Mouse (Mus musculus): ENCODE measurements at regions not wholly inside any gene's neighbourhood (a gene's known extent, or its start where the extent isn't known, plus 50 kb on each side); places are given as distances from the start of the nearest gene placed in this dataset.

- no peak for DNase-seq (ENCODE audit: extremely low read depth, low read depth, low spot score)
These were observed 158.7 kb upstream of the Tmtc1 start for GRCm38 (mm10) chr6:148602894-148603293.

DNA sequence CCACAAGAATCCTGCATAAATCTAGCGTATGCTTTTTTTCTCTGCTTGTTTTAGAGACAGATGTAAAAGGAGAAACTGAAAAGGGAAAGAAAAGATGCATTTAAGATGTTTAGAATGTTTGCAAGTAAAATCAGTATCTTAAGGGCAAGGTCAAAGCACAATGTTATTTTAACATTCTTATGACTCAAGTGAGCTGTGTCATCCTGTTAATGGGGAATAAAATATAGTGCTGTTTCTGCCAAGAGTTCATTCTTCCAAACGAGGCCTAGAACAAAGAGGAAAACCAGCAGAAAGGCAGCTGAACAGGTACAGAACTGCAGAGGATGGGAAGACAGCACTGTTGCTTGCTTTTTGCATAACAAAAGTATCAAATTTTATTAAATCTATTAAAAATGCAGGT, 156.7 kb upstream of the Tmtc1 start:
- no peak for DNase-seq (ENCODE audit: extremely low read depth, low read depth, low spot score)

GRCm38 (mm10) chr6:148599473-148599872, 155.3 kb upstream of the Tmtc1 start:
- no peak for DNase-seq (ENCODE audit: extremely low read depth, low read depth, low spot score)

DNA sequence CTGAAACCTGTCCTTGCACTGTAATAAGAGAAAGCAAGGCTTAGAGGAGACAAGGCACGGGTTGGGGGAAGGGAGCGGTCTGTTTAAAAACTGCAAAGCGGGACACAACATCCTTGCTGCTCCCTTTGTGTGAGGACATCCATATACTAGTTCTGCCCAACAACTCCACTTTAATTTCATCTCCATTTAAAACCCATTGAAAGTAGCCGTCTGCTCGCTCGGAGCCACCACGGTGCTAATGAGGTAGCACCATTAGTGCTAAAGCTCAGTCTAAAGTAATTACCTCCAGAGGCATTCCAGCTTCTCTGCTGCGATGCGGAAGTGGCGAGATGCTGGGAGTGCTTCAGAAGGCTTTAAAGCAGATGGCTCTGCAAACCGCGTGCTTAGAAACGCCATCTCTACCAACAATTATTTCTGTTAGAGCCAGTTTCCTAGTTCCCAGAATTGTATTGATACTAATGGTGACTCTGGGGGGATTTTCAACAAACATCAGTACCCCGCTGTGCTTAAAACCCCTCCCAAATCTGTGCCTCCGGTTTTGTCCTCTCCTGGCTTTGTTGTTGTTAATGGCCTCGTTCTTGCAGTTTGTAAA, 154.7 kb upstream of the Tmtc1 start:
- DNase-seq (ENCODE audit: extremely low read depth, low read depth, low spot score) = no peak

- no peak for DNase-seq (ENCODE audit: extremely low read depth, low read depth, low spot score)
These were observed 151.0 kb upstream of the Tmtc1 start for GRCm38 (mm10) chr6:148595009-148595770.

- DNase-seq (ENCODE audit: extremely low read depth, low read depth, low spot score) = no peak
These were observed 144.8 kb upstream of the Tmtc1 start for GRCm38 (mm10) chr6:148588971-148589370.

DNA sequence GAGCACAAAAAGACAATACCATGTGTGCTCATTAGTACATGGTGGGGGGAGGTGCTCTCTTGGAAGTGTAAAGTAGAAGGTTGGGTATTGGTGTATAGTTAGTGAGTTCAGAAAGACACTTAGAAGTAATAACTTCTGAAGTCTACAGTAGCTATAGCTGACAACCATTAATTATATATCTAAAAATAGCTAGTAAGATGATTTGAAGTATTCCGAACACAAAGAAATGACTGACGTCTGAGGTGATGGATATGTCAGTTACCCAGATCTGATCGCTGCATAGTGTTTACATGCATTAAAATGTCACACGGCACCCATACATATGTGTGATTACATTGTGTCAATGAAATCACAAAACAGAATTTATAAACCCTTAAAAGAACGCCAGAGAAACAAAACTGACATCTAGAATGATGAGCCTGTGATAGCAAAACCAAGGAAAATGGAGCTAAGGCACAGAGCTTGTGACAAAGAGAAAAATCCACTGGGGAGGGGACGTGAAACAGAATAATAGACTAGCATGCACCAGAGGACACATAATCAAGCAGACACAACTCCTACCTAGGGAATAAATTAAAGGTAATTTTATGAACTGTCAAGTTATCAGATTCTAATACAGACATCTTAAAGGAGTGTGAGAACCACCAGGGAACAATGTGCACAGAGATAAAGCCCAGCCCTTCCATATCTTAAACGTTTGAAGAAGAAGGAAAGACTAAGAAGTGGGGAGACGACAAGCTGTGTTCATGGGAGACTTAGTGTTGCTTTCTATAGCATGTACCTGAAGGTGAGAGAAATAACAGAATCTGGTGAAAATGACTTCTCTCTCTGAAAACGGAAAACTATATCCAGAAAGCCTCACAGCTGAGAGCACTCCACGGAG, 142.5 kb upstream of the Tmtc1 start:
- DNase-seq (ENCODE audit: extremely low read depth, low read depth, low spot score) = no peak

- no peak for DNase-seq (ENCODE audit: extremely low read depth, low read depth, low spot score)
These were observed 139.9 kb upstream of the Tmtc1 start for GRCm38 (mm10) chr6:148584126-148584525.

DNA sequence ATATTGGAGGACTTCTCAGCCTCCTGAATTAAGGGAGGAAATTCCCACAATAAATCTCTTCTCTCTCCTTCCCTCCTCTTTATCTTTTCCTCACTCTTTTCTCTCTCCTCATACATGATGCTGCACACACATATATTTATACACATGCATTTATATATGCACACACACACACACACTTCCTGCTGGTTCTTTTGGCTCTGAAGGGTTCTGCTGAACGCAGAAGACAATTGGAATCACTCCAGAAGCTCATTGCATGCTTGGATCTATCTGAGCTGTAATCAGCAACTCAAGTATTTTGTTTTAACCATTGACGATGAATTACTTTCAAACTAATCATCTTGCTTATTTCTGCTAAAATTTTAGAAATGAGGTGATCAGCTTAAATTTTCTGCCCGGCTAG, 134.1 kb upstream of the Tmtc1 start:
- DNase-seq (ENCODE audit: extremely low read depth, low read depth, low spot score) = no peak

DNA sequence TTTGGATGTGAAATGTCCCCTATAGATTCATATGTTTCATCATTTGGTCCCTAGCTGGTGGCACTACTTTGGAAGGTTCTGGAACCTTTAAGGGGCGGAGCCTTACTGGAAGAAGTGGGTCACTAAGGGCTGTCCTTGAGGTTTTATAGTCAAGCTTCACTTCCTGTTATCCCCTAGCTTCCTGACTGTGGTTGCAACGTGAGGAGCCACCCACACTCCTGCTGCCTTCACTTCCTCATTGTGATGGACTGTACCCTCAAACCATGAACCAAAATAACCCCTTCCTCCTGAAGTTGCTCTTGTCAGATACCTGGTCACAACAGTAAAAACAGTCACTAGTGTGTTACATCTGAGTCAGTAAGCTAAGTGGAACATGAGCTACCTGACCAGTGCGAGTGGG, 133.5 kb upstream of the Tmtc1 start:
- DNase-seq (ENCODE audit: extremely low read depth, low read depth, low spot score) = no peak

- no peak for DNase-seq (ENCODE audit: extremely low read depth, low read depth, low spot score)
These were observed 130.7 kb upstream of the Tmtc1 start for GRCm38 (mm10) chr6:148574742-148575453.

- DNase-seq (ENCODE audit: extremely low read depth, low read depth, low spot score) = no peak
These were observed 128.0 kb upstream of the Tmtc1 start for GRCm38 (mm10) chr6:148572201-148572600.

- no peak for DNase-seq (ENCODE audit: extremely low read depth, low read depth, low spot score)
These were observed 127.5 kb upstream of the Tmtc1 start for GRCm38 (mm10) chr6:148571651-148572050.

DNA sequence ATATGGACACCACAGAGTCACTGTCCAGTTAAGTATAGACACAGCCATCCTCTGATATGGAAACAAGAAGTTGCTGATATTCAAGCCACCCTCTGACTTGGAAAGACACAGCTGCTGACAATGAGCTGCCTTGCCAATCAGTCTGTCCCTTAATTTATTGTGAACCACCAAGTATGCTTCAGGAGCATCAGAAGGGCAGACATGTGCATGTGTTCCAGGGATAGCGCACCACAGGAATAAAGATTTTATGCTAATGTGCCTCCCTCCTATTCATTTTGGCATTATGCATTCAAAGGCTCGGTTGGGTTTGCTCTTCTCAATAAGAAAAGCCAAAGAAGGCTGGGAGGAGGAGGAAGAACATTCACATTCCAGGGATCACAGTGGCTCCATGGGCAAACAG, 120.0 kb upstream of the Tmtc1 start:
- DNase-seq (ENCODE audit: extremely low read depth, low read depth, low spot score) = no peak

DNA sequence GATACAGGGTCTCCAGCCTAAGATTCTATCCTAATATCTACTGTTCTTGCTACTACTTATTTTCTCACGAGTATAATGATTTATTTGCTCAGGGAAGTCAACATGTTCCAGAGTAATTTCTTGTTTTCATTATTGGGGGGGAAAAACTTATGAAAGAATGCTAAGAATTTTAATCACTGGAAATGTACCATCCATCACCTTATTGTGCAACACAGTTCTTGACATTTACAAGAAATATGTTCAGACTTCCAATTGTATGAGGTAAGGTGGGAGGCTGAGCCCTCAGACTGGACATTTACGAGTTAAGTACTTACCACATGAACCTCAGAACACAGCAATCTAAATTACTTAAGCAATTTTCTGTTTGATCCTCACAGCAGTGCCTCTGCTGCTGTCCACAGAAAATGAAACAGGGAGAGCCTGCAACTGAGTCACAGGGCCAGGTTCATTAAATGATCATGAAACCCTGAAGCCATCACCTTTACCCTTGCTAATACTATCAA, 118.1 kb upstream of the Tmtc1 start:
- no peak for DNase-seq (ENCODE audit: extremely low read depth, low read depth, low spot score)

DNA sequence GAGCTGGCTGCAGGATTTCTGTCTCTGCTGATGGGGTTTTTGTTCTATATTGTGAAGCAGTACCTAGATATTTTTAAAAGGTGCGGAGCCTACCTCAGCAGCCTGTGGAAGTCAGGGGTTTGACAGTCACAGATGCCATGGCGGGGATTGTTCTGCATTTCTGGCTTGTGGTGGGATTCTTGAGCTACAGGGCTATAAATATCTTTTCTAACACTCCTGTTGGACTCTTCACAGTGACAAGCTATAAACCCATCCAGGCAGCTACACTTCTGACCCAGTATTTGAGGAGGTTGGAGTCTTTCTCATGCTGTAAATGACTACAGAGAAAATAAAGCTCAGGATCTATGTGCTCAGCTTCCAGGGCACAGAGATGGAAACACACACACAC, 112.3 kb upstream of the Tmtc1 start:
- DNase-seq (ENCODE audit: extremely low read depth, low read depth, low spot score) = no peak

DNA sequence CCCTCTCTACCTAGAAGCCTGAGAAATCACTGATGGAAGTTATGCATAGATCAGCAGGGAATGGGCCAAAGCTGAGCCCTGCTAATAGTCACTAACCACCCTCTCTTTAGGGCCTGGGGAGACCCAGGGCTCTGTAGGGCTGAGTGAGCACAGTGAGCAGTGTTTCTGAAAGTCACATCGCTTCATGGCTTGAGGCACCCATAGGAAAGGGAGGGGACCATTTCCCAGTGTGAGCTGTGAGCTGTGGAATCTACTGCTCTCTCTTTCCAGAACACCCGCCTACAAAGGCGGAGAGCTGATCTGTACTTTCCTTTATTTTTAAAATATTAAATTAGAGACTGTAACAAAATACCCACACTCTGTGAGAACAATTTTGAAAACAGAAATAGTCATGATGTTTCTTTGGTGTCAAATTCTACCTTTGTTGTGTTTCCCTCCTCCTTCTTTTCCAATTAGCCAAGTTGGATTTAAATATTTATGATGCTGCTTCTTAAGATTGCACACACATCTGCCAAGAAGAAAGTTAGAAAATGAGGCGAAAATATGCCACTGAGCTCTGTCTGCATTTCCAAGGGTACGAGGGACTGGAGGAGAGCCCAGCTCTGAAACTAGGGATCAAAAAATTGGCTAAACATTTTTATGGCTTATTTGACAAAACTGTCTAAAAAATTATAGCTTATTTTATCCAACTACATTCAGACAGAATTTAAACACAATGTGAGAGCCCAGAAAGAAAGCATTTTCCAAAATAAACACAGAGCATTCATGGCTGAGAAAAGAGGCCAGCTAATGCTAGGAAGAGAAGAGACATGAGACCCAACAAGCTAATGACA, 111.7 kb upstream of the Tmtc1 start:
- no peak for DNase-seq (ENCODE audit: extremely low read depth, low read depth, low spot score)

- DNase-seq (ENCODE audit: extremely low read depth, low read depth, low spot score) = no peak
These were observed 110.3 kb upstream of the Tmtc1 start for GRCm38 (mm10) chr6:148554463-148554862.

GRCm38 (mm10) chr6:148553616-148554015, 109.4 kb upstream of the Tmtc1 start:
- DNase-seq (ENCODE audit: extremely low read depth, low read depth, low spot score) = no peak

DNA sequence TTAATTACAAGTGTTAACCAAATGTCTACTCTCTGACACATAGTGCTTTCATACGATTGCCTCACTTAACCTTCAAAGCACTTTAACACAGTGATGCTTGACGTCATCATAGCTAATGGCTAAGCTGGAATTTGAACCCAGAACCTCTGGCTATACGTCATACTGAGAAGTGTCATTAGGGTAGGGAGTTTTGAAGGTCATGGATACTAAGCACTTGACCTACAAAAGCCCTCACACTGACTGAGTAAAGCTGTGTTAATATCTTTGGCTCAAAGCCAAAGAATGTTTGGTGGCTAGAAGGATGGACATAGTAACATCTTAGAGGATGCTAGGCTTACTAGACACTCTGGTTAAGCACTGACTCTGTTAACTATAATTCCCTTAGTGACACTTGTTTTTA, 106.9 kb upstream of the Tmtc1 start:
- no peak for DNase-seq (ENCODE audit: extremely low read depth, low read depth, low spot score)

Measured in fat pad, adult 2 months (tissue).